Comparison of ENCODE assay signal across 22 mouse cellular contexts in genomic region chr13:112759364-112759763, GRCm38 (mm10). TPM values are rescaled to one million over a fixed set of nuclear protein-coding genes. Genes with fewer than 3 reads are reported as not detected.
DNase-seq lines count a peak whose midpoint lies in the region; ATAC-seq and TF ChIP-seq lines count a peak whose summit lies in the region.
"Had no signal": no experiment of that assay in that cellular context is flagged by ENCODE, and none has a peak within 500 bp of the region (broad histone marks: within the 10 kb centered on the region; RNA-seq: fewer than 3 reads in every experiment).

No protein-coding gene starts in this region.

- DNase-seq in intestine, embryonic 14.5 days (ENCODE audit: low spot score) = no peak
- DNase-seq in MEL (ENCODE audit: low read depth, low spot score) = no peak
- DNase-seq in embryonic facial prominence, embryonic 10.5 days (ENCODE audit: low spot score) = no peak
- no peak for DNase-seq in layer of hippocampus, postnatal 36 days
- DNase-seq in right cerebral cortex, postnatal 4 days = no peak
- DNase-seq in urinary bladder, postnatal 10 days (ENCODE audit: low spot score) = no peak
- DNase-seq: adrenal gland, adult 8-10 months; cerebellum, adult 11-12 months; heart, postnatal 4 days; lung, postnatal 4 days; midbrain, embryonic 14.5 days; right cerebral cortex, postnatal 25 days had no signal

- TF ChIP-seq EP300 in MEL (IDR thresholded peaks at IDR 0.05; ENCODE audit: low read depth in 1 of 2, low read length in 2 of 2) = no peak

- peak overlapping the region; percentile 0; the same call in 1 of the 2 replicates for H3K27ac ChIP-seq in intestine, embryonic 14.5 days (ENCODE audit: low read depth)
- H3K27ac ChIP-seq in intestine, postnatal 0 days (ENCODE audit: low read depth, low read length) = no peak overlapping the region
- H3K27ac ChIP-seq in MEL (ENCODE audit: control insufficient read depth, low read depth, low read length) = peak overlapping the region; percentile 11; the same call in 1 of the 2 replicates
- H3K27ac ChIP-seq in embryonic facial prominence, embryonic 10.5 days (replicated peaks) = peak overlapping the region; percentile 69
- H3K27ac ChIP-seq in limb, embryonic 13.5 days = peak overlapping the region; percentile 28; the same call in 1 of the 2 replicates
- H3K27ac ChIP-seq: embryonic facial prominence, embryonic 15.5 days; hindbrain, embryonic 14.5 days; liver, embryonic 15.5 days; lung, embryonic 15.5 days had no signal

- TF ChIP-seq POLR2A in MEL (IDR thresholded peaks at IDR 0.05; ENCODE audit: control insufficient read depth in 1 of 2, insufficient read depth in 1 of 2, low read depth in 1 of 2, low read length in 2 of 2, poor library complexity in 1 of 2) = no peak

- 39% methylated on average over 9 of the region's 9 CpGs for WGBS in intestine, embryonic 14.5 days
- WGBS in intestine, postnatal 0 days = 76% methylated on average over 9 of the region's 9 CpGs
- WGBS in embryonic facial prominence, embryonic 10.5 days = 72% methylated on average over 9 of the region's 9 CpGs
- 57% methylated on average over 9 of the region's 9 CpGs for WGBS in limb, embryonic 13.5 days

- no peaks in the 10 kb centered on the region for H3K9me3 ChIP-seq in intestine, embryonic 14.5 days (ENCODE audit: control insufficient read depth, low read length)
- no peaks in the 10 kb centered on the region for H3K9me3 ChIP-seq in intestine, postnatal 0 days (ENCODE audit: control insufficient read depth)
- no peaks in the 10 kb centered on the region for H3K9me3 ChIP-seq in MEL (replicated peaks; ENCODE audit: insufficient read depth, low read length)
- no peaks in the 10 kb centered on the region for H3K9me3 ChIP-seq in embryonic facial prominence, embryonic 10.5 days
- H3K9me3 ChIP-seq in limb, embryonic 13.5 days = no peaks in the 10 kb centered on the region
- H3K9me3 ChIP-seq: embryonic facial prominence, embryonic 15.5 days; limb, embryonic 12.5 days; liver, embryonic 15.5 days; lung, embryonic 15.5 days had no signal

- no peaks in the 10 kb centered on the region for H3K36me3 ChIP-seq in intestine, embryonic 14.5 days (ENCODE audit: control insufficient read depth, insufficient read depth, low read length)
- H3K36me3 ChIP-seq in intestine, postnatal 0 days (ENCODE audit: control insufficient read depth, insufficient read depth) = no peaks in the 10 kb centered on the region
- peaks cover 0 to 37% of the 10 kb centered on the region in 2 experiments; a peak in 2 of 4 replicates for H3K36me3 ChIP-seq in MEL (ENCODE audit: control insufficient read depth in 1 of 2, insufficient read depth in 2 of 2, low read length in 2 of 2)
- H3K36me3 ChIP-seq in embryonic facial prominence, embryonic 10.5 days (replicated peaks) = no peaks in the 10 kb centered on the region
- no peaks in the 10 kb centered on the region for H3K36me3 ChIP-seq in limb, embryonic 13.5 days
- H3K36me3 ChIP-seq: embryonic facial prominence, embryonic 15.5 days; limb, embryonic 12.5 days; liver, embryonic 15.5 days; lung, embryonic 15.5 days had no signal

- TF ChIP-seq CTCF in intestine, postnatal 0 days (IDR thresholded peaks at IDR 0.05; ENCODE audit: low read depth) = no peak
- TF ChIP-seq CTCF in MEL (IDR thresholded peaks at IDR 0.05 in 2 of 3, conservative IDR thresholded peaks at IDR 0.05 in 1 of 3; ENCODE audit: control insufficient read depth in 1 of 3, insufficient read depth in 1 of 3, low read depth in 2 of 3, low read length in 3 of 3, poor library complexity in 1 of 3, severe bottlenecking in 1 of 3) = no peak

- H3K27me3 ChIP-seq in intestine, embryonic 14.5 days (replicated peaks; ENCODE audit: control insufficient read depth, insufficient read depth, low read length) = no peaks in the 10 kb centered on the region
- H3K27me3 ChIP-seq in intestine, postnatal 0 days (replicated peaks; ENCODE audit: control insufficient read depth, insufficient read depth, low read length) = no peaks in the 10 kb centered on the region
- H3K27me3 ChIP-seq in MEL (ENCODE audit: control insufficient read depth in 1 of 2, insufficient read depth in 2 of 2, low read length in 2 of 2) = no peaks in the 10 kb centered on the region
- no peaks in the 10 kb centered on the region for H3K27me3 ChIP-seq in embryonic facial prominence, embryonic 10.5 days (replicated peaks; ENCODE audit: low read depth, poor library complexity, severe bottlenecking)
- no peaks in the 10 kb centered on the region for H3K27me3 ChIP-seq in limb, embryonic 13.5 days
- H3K27me3 ChIP-seq: embryonic facial prominence, embryonic 15.5 days; limb, embryonic 12.5 days; lung, embryonic 15.5 days had no signal

- no peak for ATAC-seq in intestine, embryonic 14.5 days (replicated peaks; ENCODE audit: low FRiP score, low TSS enrichment, low read depth)
- no peak for ATAC-seq in intestine, postnatal 0 days
- no peak for ATAC-seq in limb, embryonic 13.5 days (ENCODE audit: low FRiP score, low read depth)
- ATAC-seq: forebrain, embryonic 14.5 days; intestine, embryonic 16.5 days had no signal

- no peak for TF ChIP-seq RAD21 in MEL (IDR thresholded peaks at IDR 0.05; ENCODE audit: low read depth, low read length)

- H3K4me2 ChIP-seq in intestine, embryonic 14.5 days (ENCODE audit: low read length) = no peak overlapping the region
- no peak overlapping the region for H3K4me2 ChIP-seq in intestine, postnatal 0 days (replicated peaks; ENCODE audit: low read depth)
- H3K4me2 ChIP-seq in limb, embryonic 13.5 days (replicated peaks) = no peak overlapping the region
- H3K4me2 ChIP-seq: embryonic facial prominence, embryonic 15.5 days; hindbrain, embryonic 14.5 days; limb, embryonic 12.5 days; liver, embryonic 15.5 days; lung, embryonic 15.5 days had no signal

- H3K4me3 ChIP-seq in intestine, embryonic 14.5 days (ENCODE audit: low read depth, low read length) = no peak overlapping the region
- H3K4me3 ChIP-seq in intestine, postnatal 0 days (ENCODE audit: low read depth, low read length) = no peak overlapping the region
- H3K4me3 ChIP-seq in MEL (ENCODE audit: control insufficient read depth in 1 of 2, insufficient read depth in 1 of 2, low read depth in 2 of 2, low read length in 2 of 2) = no peak overlapping the region
- no peak overlapping the region for H3K4me3 ChIP-seq in embryonic facial prominence, embryonic 10.5 days
- H3K4me3 ChIP-seq in limb, embryonic 13.5 days = no peak overlapping the region
- H3K4me3 ChIP-seq: embryonic facial prominence, embryonic 15.5 days; limb, embryonic 12.5 days; liver, embryonic 15.5 days; lung, embryonic 15.5 days had no signal

- H3K9ac ChIP-seq in intestine, embryonic 14.5 days (ENCODE audit: low read length) = no peak overlapping the region
- no peak overlapping the region for H3K9ac ChIP-seq in intestine, postnatal 0 days (ENCODE audit: low read depth, low read length)
- peak overlapping the region; percentile 24 for H3K9ac ChIP-seq in MEL (ENCODE audit: control insufficient read depth, low read depth, low read length, poor library complexity, severe bottlenecking)
- no peak overlapping the region for H3K9ac ChIP-seq in limb, embryonic 13.5 days
- H3K9ac ChIP-seq: embryonic facial prominence, embryonic 15.5 days; hindbrain, embryonic 14.5 days; limb, embryonic 12.5 days; liver, embryonic 15.5 days; lung, embryonic 15.5 days had no signal

- no peaks in the 10 kb centered on the region for H3K79me2 ChIP-seq in MEL (ENCODE audit: control insufficient read depth, insufficient read depth, low read length, poor library complexity)

- H3K4me1 ChIP-seq in intestine, embryonic 14.5 days (replicated peaks; ENCODE audit: control insufficient read depth, insufficient read depth, low read length) = peaks cover 63% of the 10 kb centered on the region
- H3K4me1 ChIP-seq in intestine, postnatal 0 days (replicated peaks; ENCODE audit: control insufficient read depth, insufficient read depth, low read length) = 0 out of 2 replicates have a peak, but pooled peaks cover 6% of the 10 kb centered on the region
- H3K4me1 ChIP-seq in MEL (ENCODE audit: control insufficient read depth in 1 of 2, insufficient read depth in 2 of 2, low read length in 2 of 2) = peaks cover 17 to 38% of the 10 kb centered on the region in 2 experiments
- peaks cover 65% of the 10 kb centered on the region for H3K4me1 ChIP-seq in embryonic facial prominence, embryonic 10.5 days
- peaks cover 59% of the 10 kb centered on the region for H3K4me1 ChIP-seq in limb, embryonic 13.5 days

TF ChIP-seq in MEL, 35 proteins besides CTCF, POLR2A, EP300 and RAD21:
- TF ChIP-seq KAT2A (conservative IDR thresholded peaks at IDR 0.05; ENCODE audit: low read depth, low read length) = no peak

RNA-seq across cellular contexts. Expression of gene Plpp1, which starts 41.2 kb away (rescaled TPM):
- polyA plus RNA-seq in intestine, embryonic 14.5 days (2014; fragmentation: Nextera tagmentation; extraction: Ambion mirVana) = 77.6 and 83.4 TPM in 2 replicates
- polyA plus RNA-seq in intestine, postnatal 0 days (2015; fragmentation: Nextera tagmentation; extraction: Ambion mirVana) = 91.0 and 98.5 TPM in 2 replicates
- total RNA-seq in MEL (2012; rRNA removed) = 0.10 and 0.12 TPM in 2 replicates
- polyA plus RNA-seq in MEL (2012; ENCODE audit: insufficient read depth in 1 of 2, insufficient read length in 2 of 2, low read depth in 1 of 2, low replicate concordance in 2 of 2, missing spikeins in 1 of 2) = under 1 TPM in 1 of 2 experiments, not detected in 1; 0.15 TPM
- polyA plus RNA-seq in embryonic facial prominence, embryonic 10.5 days (2016; fragmentation: Nextera tagmentation; extraction: Ambion mirVana) = 19.0 and 21.8 TPM in 2 replicates
- 53.8 and 55.0 TPM in 2 replicates for polyA plus RNA-seq in limb, embryonic 13.5 days (2015; fragmentation: Nextera tagmentation; extraction: Ambion mirVana)
- 10 to 100 TPM; 28.5 to 30.7 TPM for total RNA-seq in layer of hippocampus, postnatal 36 days (2021)
- total RNA-seq: granulocyte monocyte progenitor cell, adult 5-6 weeks had no signal

Comparison
In these comparisons a context has a peak if more than half of its experiments do, and no peak if none do; other contexts are left out.
1. RNA of gene Plpp1, which starts 41.2 kb away (polyA plus RNA-seq): 91.0 to 98.5 TPM in intestine, postnatal 0 days, 77.6 to 83.4 TPM in intestine, embryonic 14.5 days, 53.8 to 55.0 TPM in limb, embryonic 13.5 days and 19.0 to 21.8 TPM in embryonic facial prominence, embryonic 10.5 days; 0.15 TPM in MEL; every median in the first group is over 10 times any median in the second.